Mouse (Mus musculus) limb, embryonic 14.5 days (tissue): ENCODE results near the gene Wdr48. TPM values are rescaled to one million over a fixed set of nuclear protein-coding genes. Genes with fewer than 3 reads are reported as not detected.

ENCODE experiments used
- ATAC-seq: fragments of 200-750 bp; cut with Nextera tagmentation; 2 replicates; pipeline ENCODE4 v1.8.0; 2017; ENCODE audit warnings: low read depth, moderate number of reproducible peaks, moderate TSS enrichment; ENCODE audit not compliant: low FRiP score
- DNase-seq: peaks from one replicate; pipeline ENCODE4 v3.0.0-alpha.2; 2015; ENCODE audit warnings: low spot score
- H3K27ac ChIP-seq: fragments of 300-500 bp; sonication (generic); replicated peaks from 2 replicates; pipeline ENCODE4 v1.5.1; 2014; ENCODE audit warnings: low read depth, mild to moderate bottlenecking, low read length, moderate library complexity, mixed read lengths
- H3K27me3 ChIP-seq: fragments of 300-500 bp; sonication (generic); 2 replicates; pipeline ENCODE4 v1.6.1; 2014; ENCODE audit warnings: low read length, mixed read lengths; ENCODE audit not compliant: control insufficient read depth, insufficient read depth
- H3K36me3 ChIP-seq: fragments of 300-500 bp; sonication (generic); 2 replicates; pipeline ENCODE4 v1.6.1; 2014; ENCODE audit warnings: mild to moderate bottlenecking, low read length, moderate library complexity, mixed read lengths; ENCODE audit not compliant: control insufficient read depth, insufficient read depth
- H3K4me1 ChIP-seq: fragments of 300-500 bp; sonication (generic); 2 replicates; pipeline ENCODE4 v1.6.1; 2014; ENCODE audit warnings: antibody characterized with exemption, low read length, mixed read lengths; ENCODE audit not compliant: control insufficient read depth, insufficient read depth
- H3K4me2 ChIP-seq: fragments of 300-500 bp; sonication (generic); replicated peaks from 2 replicates; pipeline ENCODE4 v1.6.1; 2014; ENCODE audit warnings: low read depth, mild to moderate bottlenecking, low read length, moderate library complexity; ENCODE audit not compliant: severe bottlenecking
- H3K4me3 ChIP-seq: fragments of 300-500 bp; sonication (generic); replicated peaks from 2 replicates; pipeline ENCODE4 v1.5.1; 2014; ENCODE audit warnings: low read length
- H3K9ac ChIP-seq: fragments of 300-500 bp; sonication (generic); 2 replicates; pipeline ENCODE4 v1.6.1; 2014; ENCODE audit warnings: mild to moderate bottlenecking, low read depth, low read length, moderate library complexity; ENCODE audit not compliant: severe bottlenecking
- H3K9me3 ChIP-seq: fragments of 300-500 bp; sonication (generic); 2 replicates; pipeline ENCODE4 v1.6.1; 2016; ENCODE audit warnings: low read length; ENCODE audit not compliant: control insufficient read depth
- POLR2A ChIP-seq: fragments of 200-500 bp; IDR thresholded peaks from 2 replicates; pipeline ENCODE4 v1.8.0; 2012; ENCODE audit warnings: inconsistent platforms, mild to moderate bottlenecking, moderate library complexity, borderline replicate concordance; ENCODE audit not compliant: insufficient read depth, insufficient read length; ENCODE audit errors: extremely low read depth
- WGBS: fragments of 180-500 bp; shearing (Covaris S2); extraction: QIAGEN DNeasy Blood & Tissue Kit; methylation state at CpG from one replicate; pipeline ENCODE4 v1.1.7; 2014; 5-methylcytosine and 5-hydroxymethylcytosine counted together
- polyA plus RNA-seq, 2 experiments: library from polyadenylated mRNA; depleted of rRNA in 1 of 2; stranded (reverse) in 1 of 2; unstranded in 1 of 2; fragments of >200 nt; fragmentation: Nextera tagmentation in 1 of 2; extraction: Ambion mirVana in 1 of 2; gene quantifications; 2 replicates each; pipeline versions ENCODE4 v1.2.1 to v1.2.3; 2012 to 2014

The Wdr48 gene
- polyA plus RNA-seq, 2 experiments: 50.5 to 62.9 TPM

GRCm38 (mm10) chr9:119972582-119972981 is 77.9 kb downstream of the Wdr48 start:
- Histone ChIP-seq H3K9me3 (no peaks in the 10 kb centered on the region), H3K4me3 (no peak overlapping the region), H3K27ac (no peak overlapping the region), H3K4me2 (no peak overlapping the region), H3K36me3 (peaks cover 40% of the 10 kb centered on the region), H3K9ac (no peak overlapping the region), H3K27me3 (no peaks in the 10 kb centered on the region), H3K4me1 (peaks cover 29% of the 10 kb centered on the region)
- no peak for DNase-seq
- TF ChIP-seq POLR2A: no peak
- WGBS: 84% methylated on average over 12 of the region's 12 CpGs
- ATAC-seq: no peak

DNA sequence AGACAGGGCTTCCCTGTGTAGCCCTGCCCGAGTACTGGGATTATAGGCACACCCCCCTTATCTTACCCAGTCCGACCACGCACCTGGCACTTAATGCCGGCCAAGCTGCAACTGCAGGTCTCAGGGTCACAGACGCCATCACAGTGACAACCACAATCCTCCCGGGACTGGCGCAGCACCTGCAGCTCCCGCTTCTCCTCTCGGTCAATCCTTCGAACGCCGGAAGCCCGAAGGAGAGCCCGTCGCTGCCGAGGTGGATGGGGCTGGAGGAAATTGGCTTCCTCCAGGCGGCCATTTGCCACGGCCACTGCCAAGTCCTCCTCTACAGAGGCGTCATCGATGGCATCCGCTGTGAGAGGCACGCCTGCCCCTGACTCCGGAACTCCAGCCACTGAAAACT is 78.6 kb downstream of the Wdr48 start:
- 91% methylated on average over 23 of the region's 23 CpGs for WGBS
- H3K4me1 ChIP-seq: peaks cover 36% of the 10 kb centered on the region

GRCm38 (mm10) chr9:119973869-119974520 is 79.3 kb downstream of the Wdr48 start:
- H3K27ac ChIP-seq: no peak overlapping the region
- TF ChIP-seq POLR2A: no peak
- H3K36me3 ChIP-seq: peaks cover 40% of the 10 kb centered on the region
- H3K9me3 ChIP-seq: no peaks in the 10 kb centered on the region
- H3K4me1 ChIP-seq: peaks cover 43% of the 10 kb centered on the region
- no peak overlapping the region for H3K9ac ChIP-seq
- ATAC-seq (no peak), DNase-seq (no peak)
- H3K27me3 ChIP-seq: no peaks in the 10 kb centered on the region
- H3K4me3 ChIP-seq: no peak overlapping the region
- 88% methylated on average over 27 of the region's 27 CpGs for WGBS
- H3K4me2 ChIP-seq: no peak overlapping the region

More for the DNA sequence above, 78.6 kb downstream of the Wdr48 start:
- no peak overlapping the region for H3K4me2 ChIP-seq
- no peak overlapping the region for H3K9ac ChIP-seq
- H3K4me3 ChIP-seq: no peak overlapping the region
- H3K9me3 ChIP-seq: no peaks in the 10 kb centered on the region
- H3K27ac ChIP-seq: no peak overlapping the region
- no peaks in the 10 kb centered on the region for H3K27me3 ChIP-seq
- ATAC-seq: no peak
- no peak for TF ChIP-seq POLR2A
- peaks cover 40% of the 10 kb centered on the region for H3K36me3 ChIP-seq
- no peak for DNase-seq

DNA sequence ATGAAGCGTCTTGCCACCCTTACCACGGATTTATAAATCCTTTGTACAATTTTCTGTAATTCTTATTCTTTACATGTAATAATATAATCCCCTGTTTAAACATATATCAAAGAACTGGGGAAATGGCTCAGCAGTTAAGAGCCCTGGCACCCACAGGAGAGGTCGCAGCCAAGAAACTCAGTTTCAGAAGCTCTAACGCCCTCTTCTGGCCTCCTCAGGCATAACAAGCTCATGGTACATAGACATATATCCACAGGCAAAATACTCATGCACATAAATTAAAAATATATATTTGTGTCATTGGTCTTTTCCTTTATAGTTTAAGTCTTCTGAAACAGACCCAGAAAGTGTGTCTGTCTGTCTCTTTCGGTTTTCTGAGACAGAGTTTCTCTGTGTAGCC is 79.9 kb downstream of the Wdr48 start:
- H3K36me3 ChIP-seq: peaks cover 40% of the 10 kb centered on the region
- no peak for TF ChIP-seq POLR2A
- no peaks in the 10 kb centered on the region for H3K27me3 ChIP-seq
- no peak overlapping the region for H3K4me3 ChIP-seq
- peaks cover 44% of the 10 kb centered on the region for H3K4me1 ChIP-seq
- no peak overlapping the region for H3K9ac ChIP-seq
- no peak overlapping the region for H3K27ac ChIP-seq
- no peaks in the 10 kb centered on the region for H3K9me3 ChIP-seq
- ATAC-seq: no peak
- 79% methylated on average over 5 of the region's 5 CpGs for WGBS
- DNase-seq: no peak
- no peak overlapping the region for H3K4me2 ChIP-seq

- peaks cover 37% of the 10 kb centered on the region for H3K36me3 ChIP-seq
- H3K9me3 ChIP-seq: no peaks in the 10 kb centered on the region
- TF ChIP-seq POLR2A: no peak
- H3K4me2 ChIP-seq: no peak overlapping the region
- no peak overlapping the region for H3K9ac ChIP-seq
- no peak for ATAC-seq
- no peak for DNase-seq
- no peaks in the 10 kb centered on the region for H3K27me3 ChIP-seq
- WGBS: 91% methylated on average over 4 of the region's 4 CpGs
- peaks cover 40% of the 10 kb centered on the region for H3K4me1 ChIP-seq
- H3K4me3 ChIP-seq: no peak overlapping the region
- no peak overlapping the region for H3K27ac ChIP-seq
These were observed 80.6 kb downstream of the Wdr48 start for GRCm38 (mm10) chr9:119975286-119975685.

Other genes starting within 250 kb of the Wdr48 start
- gene Scn10a, start 175.6 kb upstream of the Wdr48 start, polyA plus RNA-seq (2012; rRNA removed): 0.10 TPM in 2 replicates
- gene Scn10a, start 175.6 kb upstream of the Wdr48 start, polyA plus RNA-seq (2014; fragmentation: Nextera tagmentation; extraction: Ambion mirVana): not detected in 2 replicates
- 0.06 and 0.08 TPM in 2 replicates for gene Scn11a, start 69.4 kb upstream of the Wdr48 start, polyA plus RNA-seq (2012; rRNA removed)
- 0.08 and 0.10 TPM in 2 replicates for gene Scn11a, start 69.4 kb upstream of the Wdr48 start, polyA plus RNA-seq (2014; fragmentation: Nextera tagmentation; extraction: Ambion mirVana)
- gene Gorasp1, start 42.7 kb downstream of the Wdr48 start, polyA plus RNA-seq (2012; rRNA removed): 28.1 and 31.5 TPM in 2 replicates
- gene Gorasp1, start 42.7 kb downstream of the Wdr48 start, polyA plus RNA-seq (2014; fragmentation: Nextera tagmentation; extraction: Ambion mirVana): 30.2 and 32.4 TPM in 2 replicates
- gene Ttc21a, start 42.7 kb downstream of the Wdr48 start, polyA plus RNA-seq (2012; rRNA removed): 0.34 and 0.35 TPM in 2 replicates
- gene Ttc21a, start 42.7 kb downstream of the Wdr48 start, polyA plus RNA-seq (2014; fragmentation: Nextera tagmentation; extraction: Ambion mirVana): 0.10 and 0.21 TPM in 2 replicates
- 12.8 and 28.4 TPM in 2 replicates for gene Csrnp1, start 89.8 kb downstream of the Wdr48 start, polyA plus RNA-seq (2012; rRNA removed)
- gene Csrnp1, start 89.8 kb downstream of the Wdr48 start, polyA plus RNA-seq (2014; fragmentation: Nextera tagmentation; extraction: Ambion mirVana): 2.1 and 2.8 TPM in 2 replicates
- gene Xirp1, start 128.7 kb downstream of the Wdr48 start, polyA plus RNA-seq (2012; rRNA removed): 1.4 TPM in 2 replicates
- gene Xirp1, start 128.7 kb downstream of the Wdr48 start, polyA plus RNA-seq (2014; fragmentation: Nextera tagmentation; extraction: Ambion mirVana): 1.4 and 2.2 TPM in 2 replicates
- gene Cx3cr1, start 175.0 kb downstream of the Wdr48 start, polyA plus RNA-seq (2012; rRNA removed): 11.0 and 12.3 TPM in 2 replicates
- 10.1 and 12.5 TPM in 2 replicates for gene Cx3cr1, start 175.0 kb downstream of the Wdr48 start, polyA plus RNA-seq (2014; fragmentation: Nextera tagmentation; extraction: Ambion mirVana)
- 1.6 and 2.4 TPM in 2 replicates for gene Ccr8, start 197.2 kb downstream of the Wdr48 start, polyA plus RNA-seq (2012; rRNA removed)
- 3.4 and 4.0 TPM in 2 replicates for gene Ccr8, start 197.2 kb downstream of the Wdr48 start, polyA plus RNA-seq (2014; fragmentation: Nextera tagmentation; extraction: Ambion mirVana)
- 31.9 and 34.9 TPM in 2 replicates for gene Slc25a38, start 215.5 kb downstream of the Wdr48 start, polyA plus RNA-seq (2012; rRNA removed)
- 25.7 and 26.0 TPM in 2 replicates for gene Slc25a38, start 215.5 kb downstream of the Wdr48 start, polyA plus RNA-seq (2014; fragmentation: Nextera tagmentation; extraction: Ambion mirVana)
- gene Rpsa, start 232.8 kb downstream of the Wdr48 start, polyA plus RNA-seq (2012; rRNA removed): 2,717 and 3,331 TPM in 2 replicates
- 2,066 and 2,128 TPM in 2 replicates for gene Rpsa, start 232.8 kb downstream of the Wdr48 start, polyA plus RNA-seq (2014; fragmentation: Nextera tagmentation; extraction: Ambion mirVana)